Mouse (Mus musculus) left cerebral cortex, adult 8-10 months (tissue): ENCODE measurements around the gene Ube2h. TPM values are rescaled to one million over a fixed set of nuclear protein-coding genes. Genes with fewer than 3 reads are reported as not detected.
"Not testable (repeated sequence)": the region's sequence is repeated elsewhere in the genome, so short reads cannot be mapped to it uniquely, and the experiment has no call there.

ENCODE experiments used
- DNase-seq, 2 experiments: peaks; one replicate each; pipeline ENCODE4 v3.0.0; 2022; ENCODE audit warnings: low spot score in 2 of 2
- total RNA-seq, 4 experiments: library from RNA; stranded (reverse); gene quantifications; 2 replicates each; pipeline ENCODE4 v1.2.4; 2022

Gene Ube2h
- 10 to 100 TPM; 85.2 to 87.7 (median 87.5) TPM for total RNA-seq

DNA sequence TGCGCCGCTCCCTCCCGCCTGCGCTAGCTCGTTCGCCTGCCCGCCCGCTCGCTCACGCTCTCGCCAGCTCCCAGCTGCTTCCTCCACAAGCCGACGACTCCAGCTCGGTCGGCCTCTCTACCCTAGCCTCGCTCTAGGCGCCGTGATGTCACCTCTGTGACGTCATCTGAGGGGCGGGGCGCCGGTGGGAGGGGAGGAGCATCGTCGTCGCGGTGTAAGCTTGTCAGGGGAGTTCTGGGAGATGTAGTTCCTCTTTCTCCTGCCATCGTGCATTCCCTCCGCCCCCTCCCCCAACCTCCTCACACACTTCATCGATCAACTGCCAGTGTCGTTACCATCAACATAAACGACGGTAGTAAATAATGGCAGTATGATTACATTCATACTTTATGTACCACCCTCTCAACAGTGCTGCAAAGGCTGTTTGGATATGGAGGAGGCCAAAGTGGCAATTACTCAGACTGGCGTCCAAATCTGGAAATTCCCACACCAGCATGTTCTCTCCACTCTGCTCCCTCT, at the start of gene Ube2h:
Ube2h (minus strand) TSS at position 141 of the 519 bp plus-strand sequence.
- DNase-seq: peak; percentile 98 to 100

- no peak for DNase-seq
Measured at GRCm38 (mm10) chr6:30353661-30354060, 49.3 kb upstream of the Ube2h start.

- no peak for DNase-seq
Measured at GRCm38 (mm10) chr6:30352762-30353161, 48.4 kb upstream of the Ube2h start.

GRCm38 (mm10) chr6:30351290-30351689, 47.0 kb upstream of the Ube2h start:
- no peak for DNase-seq

- no peak for DNase-seq
Measured at GRCm38 (mm10) chr6:30347288-30347801, 43.0 kb upstream of the Ube2h start.

GRCm38 (mm10) chr6:30346737-30347136, 42.4 kb upstream of the Ube2h start:
- no peak for DNase-seq

- DNase-seq: no peak
Measured at GRCm38 (mm10) chr6:30344032-30344431, 39.7 kb upstream of the Ube2h start.

DNA sequence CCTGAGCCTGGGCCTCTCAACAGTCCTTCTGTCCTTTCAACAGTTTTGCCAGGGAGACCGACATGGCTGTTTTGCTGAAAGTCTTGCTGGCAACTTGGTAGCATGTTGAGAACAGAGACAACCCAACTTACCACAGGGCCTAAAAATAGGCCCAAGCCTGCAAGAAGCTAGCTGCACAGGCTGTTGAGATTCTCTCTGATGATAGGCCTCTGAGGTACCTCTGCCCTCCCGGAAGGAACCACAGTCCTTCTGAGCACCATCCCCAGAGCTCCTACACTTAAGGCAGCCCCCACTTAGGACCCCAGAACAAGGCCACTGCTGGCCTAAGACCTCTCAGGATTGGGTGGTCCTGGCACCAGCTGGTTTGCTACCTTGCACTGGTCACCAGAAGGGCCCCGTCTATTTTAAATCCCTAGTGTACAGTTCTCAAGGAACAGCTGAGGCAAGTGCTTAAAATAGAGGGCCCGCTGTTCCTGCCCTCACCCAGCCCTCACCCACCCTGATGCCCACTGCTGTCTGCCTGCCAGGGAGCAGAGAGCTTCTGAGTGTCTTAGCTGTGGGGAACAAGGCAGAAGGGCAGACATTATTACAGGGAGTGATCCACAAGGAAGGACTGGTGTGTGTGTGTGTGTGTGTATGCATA, 36.0 kb upstream of the Ube2h start:
- DNase-seq: no peak

- no peak for DNase-seq
Measured at GRCm38 (mm10) chr6:30336912-30337311, 32.6 kb upstream of the Ube2h start.

DNA sequence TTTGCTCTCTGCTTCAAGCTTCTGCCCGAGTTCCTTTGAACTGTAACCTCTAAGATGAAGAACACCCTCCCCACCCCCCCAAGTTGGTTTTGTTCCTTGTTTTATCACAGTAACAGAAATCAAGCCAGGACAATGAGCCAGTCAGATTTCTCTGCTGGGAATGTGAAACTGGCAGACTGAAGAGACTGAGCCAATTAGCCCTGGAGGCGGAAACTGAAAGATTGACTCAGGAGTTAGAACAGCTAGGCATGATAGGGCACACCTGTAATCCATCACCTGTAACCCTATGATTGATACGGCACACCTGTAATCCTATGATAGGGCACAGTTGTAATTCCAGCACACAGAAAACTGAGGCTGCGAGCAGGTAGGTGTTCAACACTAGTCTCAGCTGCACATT, 27.9 kb upstream of the Ube2h start:
- DNase-seq: no peak

GRCm38 (mm10) chr6:30330706-30331105, 26.4 kb upstream of the Ube2h start:
- DNase-seq: no peak

GRCm38 (mm10) chr6:30325932-30326501, 21.7 kb upstream of the Ube2h start:
- DNase-seq: no peak

DNA sequence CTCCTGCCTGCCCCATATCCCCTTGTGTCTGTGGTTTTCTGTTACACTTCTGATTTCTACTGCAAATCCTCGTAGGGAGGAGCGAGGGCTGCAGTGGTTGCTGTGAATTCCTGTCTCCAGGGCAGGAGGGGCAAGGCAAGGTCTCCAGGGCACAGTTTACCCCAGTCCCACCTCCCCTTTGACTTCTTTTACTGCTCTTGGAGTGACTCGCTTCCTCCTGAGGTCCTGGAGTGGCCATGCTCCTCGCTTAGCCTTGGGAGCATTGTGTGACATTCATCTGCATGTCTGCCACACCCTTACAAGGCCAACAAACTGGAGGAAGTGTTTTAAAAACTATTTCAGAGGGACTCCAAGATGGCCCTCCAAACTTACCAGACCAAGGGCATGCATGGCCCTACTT, 16.7 kb upstream of the Ube2h start:
- DNase-seq: no peak

GRCm38 (mm10) chr6:30319216-30319615, 14.9 kb upstream of the Ube2h start:
- DNase-seq: no peak

DNA sequence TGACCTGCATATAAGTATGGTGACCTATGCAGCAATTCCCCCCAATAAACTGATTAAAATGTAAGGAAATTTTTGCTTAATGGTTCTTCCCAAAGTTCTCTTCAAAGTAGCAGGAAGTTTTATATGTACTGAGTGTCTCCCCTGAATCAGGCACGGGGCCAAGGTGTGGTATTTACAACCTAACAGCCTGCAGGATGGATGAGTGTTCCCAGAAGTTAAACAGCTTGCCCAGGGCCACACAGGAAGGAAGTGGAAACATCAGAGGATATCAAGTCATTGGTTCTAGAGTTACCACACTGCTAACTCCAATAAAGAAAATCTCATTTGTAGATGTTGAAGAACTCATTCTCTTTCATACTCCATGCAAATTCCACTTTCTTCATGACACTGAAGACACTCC, 7.7 kb upstream of the Ube2h start:
- DNase-seq: no peak

- no peak for DNase-seq
Measured at GRCm38 (mm10) chr6:30308751-30309150, 4.4 kb upstream of the Ube2h start.

GRCm38 (mm10) chr6:30307691-30308090, 3.4 kb upstream of the Ube2h start:
- no peak for DNase-seq

- DNase-seq: not testable (repeated sequence)
Measured at GRCm38 (mm10) chr6:30303771-30304398, 454 bp downstream of the Ube2h start.

GRCm38 (mm10) chr6:30302781-30303631, 1.3 kb downstream of the Ube2h start:
- DNase-seq: peak; percentile 15 to 17

GRCm38 (mm10) chr6:30302156-30302555, 2.2 kb downstream of the Ube2h start:
- no peak for DNase-seq

DNA sequence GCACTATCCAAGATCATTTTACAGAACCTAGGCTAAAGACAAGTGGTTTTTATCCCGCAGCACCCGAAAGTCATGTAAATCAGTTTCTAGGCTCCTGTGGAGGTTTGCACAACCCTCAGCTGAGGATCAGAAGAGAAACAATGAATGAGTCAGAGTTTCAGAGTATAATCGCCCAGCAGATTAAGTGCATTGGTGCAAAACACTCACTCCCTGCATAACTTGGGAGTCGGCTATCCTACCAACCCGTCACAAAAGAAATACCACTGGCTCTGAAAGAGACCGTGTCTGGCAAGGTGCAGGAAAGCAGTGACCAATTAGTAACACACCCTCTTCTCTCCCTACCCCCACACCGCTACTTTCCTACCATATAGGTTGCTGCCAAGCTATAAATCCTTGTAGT, 3.4 kb downstream of the Ube2h start:
- DNase-seq: peak in 1 of 2 experiments; percentile 10
